Mouse (Mus musculus): Measurements from ENCODE around the gene Blnk. TPM values are rescaled to one million over a fixed set of nuclear protein-coding genes. Genes with fewer than 3 reads are reported as not detected.

Gene Blnk
- polyA plus RNA-seq, 1 experiment from 2014 or later = 2.2 TPM

GRCm38 (mm10) chr19:41019164-41019675, 24.9 kb upstream of the Blnk start:
- Histone ChIP-seq H3K4me1 (peaks cover 8% of the 10 kb centered on the region), H3K36me3 (no peaks in the 10 kb centered on the region), H3K27me3 (peaks cover 12% of the 10 kb centered on the region), H3K9me3 (no peaks in the 10 kb centered on the region), H3K9ac (no peak overlapping the region), H3K4me3 (no peak overlapping the region), H3K27ac (no peak overlapping the region), H3K4me2 (no peak overlapping the region)
- ATAC-seq (ENCODE audit: insufficient number of reproducible peaks, insufficient read depth, low FRiP score, low TSS enrichment, low read depth) = no peak
- 79% methylated on average over 5 of the region's 5 CpGs for WGBS

GRCm38 (mm10) chr19:41015951-41016716, 21.8 kb upstream of the Blnk start:
- Histone ChIP-seq H3K9me3 (no peaks in the 10 kb centered on the region), H3K4me1 (peaks cover 22% of the 10 kb centered on the region), H3K27me3 (peaks cover 25% of the 10 kb centered on the region), H3K9ac (0 out of 2 replicates have a peak overlapping the region, but pooled peaks have one; percentile 44), H3K27ac (no peak overlapping the region), H3K4me2 (peak overlapping the region; percentile 54), H3K36me3 (no peaks in the 10 kb centered on the region), H3K4me3 (peak overlapping the region; percentile 23)
- ATAC-seq (ENCODE audit: insufficient number of reproducible peaks, insufficient read depth, low FRiP score, low TSS enrichment, low read depth) = no peak
- WGBS = 15% methylated on average over 14 of the region's 14 CpGs

GRCm38 (mm10) chr19:41014003-41014402, 19.7 kb upstream of the Blnk start:
- no peak overlapping the region for H3K9ac ChIP-seq
- peaks cover 22% of the 10 kb centered on the region for H3K4me1 ChIP-seq
- H3K9me3 ChIP-seq = no peaks in the 10 kb centered on the region
- peaks cover 18% of the 10 kb centered on the region for H3K27me3 ChIP-seq
- 19% methylated on average over 9 of the region's 9 CpGs for WGBS
- H3K36me3 ChIP-seq = no peaks in the 10 kb centered on the region
- H3K27ac ChIP-seq = no peak overlapping the region
- no peak overlapping the region for H3K4me3 ChIP-seq
- ATAC-seq (ENCODE audit: insufficient number of reproducible peaks, insufficient read depth, low FRiP score, low TSS enrichment, low read depth) = no peak
- no peak overlapping the region for H3K4me2 ChIP-seq

- Histone ChIP-seq H3K4me3 (no peak overlapping the region), H3K27me3 (peaks cover 15% of the 10 kb centered on the region), H3K27ac (no peak overlapping the region), H3K4me2 (no peak overlapping the region), H3K4me1 (peaks cover 22% of the 10 kb centered on the region), H3K9me3 (no peaks in the 10 kb centered on the region), H3K36me3 (no peaks in the 10 kb centered on the region), H3K9ac (no peak overlapping the region)
- ATAC-seq (ENCODE audit: insufficient number of reproducible peaks, insufficient read depth, low FRiP score, low TSS enrichment, low read depth) = peak; percentile 57; the same call in 1 of the 2 replicates
- WGBS = under 1% methylated on average over 5 of the region's 5 CpGs
These were observed 19.3 kb upstream of the Blnk start for GRCm38 (mm10) chr19:41013591-41013990.

- WGBS = 23% methylated on average over 5 of the region's 5 CpGs
- peak overlapping the region; percentile 31 for H3K4me2 ChIP-seq
- no peak for ATAC-seq (ENCODE audit: insufficient number of reproducible peaks, insufficient read depth, low FRiP score, low TSS enrichment, low read depth)
These were observed 17.3 kb upstream of the Blnk start for GRCm38 (mm10) chr19:41011676-41012075.

GRCm38 (mm10) chr19:41008674-41009395, 14.5 kb upstream of the Blnk start:
- WGBS = 87% methylated on average over 5 of the region's 5 CpGs
- H3K9me3 ChIP-seq = no peaks in the 10 kb centered on the region
- H3K27ac ChIP-seq = no peak overlapping the region
- H3K9ac ChIP-seq = no peak overlapping the region
- peaks cover 10% of the 10 kb centered on the region for H3K4me1 ChIP-seq
- ATAC-seq (ENCODE audit: insufficient number of reproducible peaks, insufficient read depth, low FRiP score, low TSS enrichment, low read depth) = no peak
- no peaks in the 10 kb centered on the region for H3K36me3 ChIP-seq
- H3K4me3 ChIP-seq = no peak overlapping the region
- H3K27me3 ChIP-seq = peaks cover 12% of the 10 kb centered on the region; the same call in 1 of the 2 replicates
- no peak overlapping the region for H3K4me2 ChIP-seq

More at GRCm38 (mm10) chr19:41011676-41012075, 17.3 kb upstream of the Blnk start:
- no peak overlapping the region for H3K4me3 ChIP-seq
- peaks cover 22% of the 10 kb centered on the region for H3K4me1 ChIP-seq
- no peaks in the 10 kb centered on the region for H3K9me3 ChIP-seq
- no peaks in the 10 kb centered on the region for H3K36me3 ChIP-seq
- no peak overlapping the region for H3K9ac ChIP-seq
- no peak overlapping the region for H3K27ac ChIP-seq
- peaks cover 13% of the 10 kb centered on the region for H3K27me3 ChIP-seq

- Histone ChIP-seq H3K36me3 (no peaks in the 10 kb centered on the region), H3K27ac (no peak overlapping the region), H3K4me2 (no peak overlapping the region), H3K4me3 (no peak overlapping the region), H3K27me3 (0 out of 2 replicates have a peak, but pooled peaks cover 3% of the 10 kb centered on the region), H3K9ac (no peak overlapping the region), H3K4me1 (peaks cover 6% of the 10 kb centered on the region; the same call in 1 of the 2 replicates), H3K9me3 (no peaks in the 10 kb centered on the region)
- ATAC-seq (ENCODE audit: insufficient number of reproducible peaks, insufficient read depth, low FRiP score, low TSS enrichment, low read depth) = no peak
- 80% methylated on average over 4 of the region's 4 CpGs for whole genome bisulfite sequencing
These were observed 13.4 kb upstream of the Blnk start for GRCm38 (mm10) chr19:41007733-41008132.

GRCm38 (mm10) chr19:41007326-41007725, 13.0 kb upstream of the Blnk start:
- Histone ChIP-seq H3K36me3 (no peaks in the 10 kb centered on the region), H3K9me3 (no peaks in the 10 kb centered on the region), H3K4me3 (no peak overlapping the region), H3K4me1 (peaks cover 4% of the 10 kb centered on the region; the same call in 1 of the 2 replicates), H3K9ac (no peak overlapping the region), H3K27me3 (no peaks in the 10 kb centered on the region), H3K27ac (no peak overlapping the region), H3K4me2 (no peak overlapping the region)
- no peak for ATAC-seq (ENCODE audit: insufficient number of reproducible peaks, insufficient read depth, low FRiP score, low TSS enrichment, low read depth)
- 27% methylated on average over 6 of the region's 6 CpGs for WGBS

GRCm38 (mm10) chr19:41006621-41007020, 12.3 kb upstream of the Blnk start:
- WGBS = 15% methylated on average over 4 of the region's 4 CpGs
- Histone ChIP-seq H3K9ac (no peak overlapping the region), H3K9me3 (no peaks in the 10 kb centered on the region), H3K4me3 (no peak overlapping the region), H3K27ac (no peak overlapping the region), H3K27me3 (no peaks in the 10 kb centered on the region), H3K4me2 (no peak overlapping the region), H3K36me3 (no peaks in the 10 kb centered on the region), H3K4me1 (peaks cover under 1% of the 10 kb centered on the region; the same call in 1 of the 2 replicates)
- no peak for ATAC-seq (ENCODE audit: insufficient number of reproducible peaks, insufficient read depth, low FRiP score, low TSS enrichment, low read depth)

GRCm38 (mm10) chr19:41003694-41004315, 9.5 kb upstream of the Blnk start:
- no peaks in the 10 kb centered on the region for H3K27me3 ChIP-seq
- 83% methylated on average over 3 of the region's 3 CpGs for WGBS

GRCm38 (mm10) chr19:40999569-40999968, 5.2 kb upstream of the Blnk start:
- H3K4me1 ChIP-seq = no peaks in the 10 kb centered on the region
- H3K27me3 ChIP-seq = no peaks in the 10 kb centered on the region
- no peak overlapping the region for H3K27ac ChIP-seq
- no peak for ATAC-seq (ENCODE audit: insufficient number of reproducible peaks, insufficient read depth, low FRiP score, low TSS enrichment, low read depth)
- no peak overlapping the region for H3K4me2 ChIP-seq
- WGBS = 53% methylated on average over 3 of the region's 3 CpGs
- no peaks in the 10 kb centered on the region for H3K9me3 ChIP-seq
- no peaks in the 10 kb centered on the region for H3K36me3 ChIP-seq
- H3K9ac ChIP-seq = no peak overlapping the region
- H3K4me3 ChIP-seq = no peak overlapping the region

More at GRCm38 (mm10) chr19:41003694-41004315, 9.5 kb upstream of the Blnk start:
- Histone ChIP-seq H3K9ac (no peak overlapping the region), H3K36me3 (no peaks in the 10 kb centered on the region), H3K27ac (no peak overlapping the region), H3K4me3 (no peak overlapping the region), H3K9me3 (no peaks in the 10 kb centered on the region), H3K4me1 (no peaks in the 10 kb centered on the region), H3K4me2 (no peak overlapping the region)
- ATAC-seq (ENCODE audit: insufficient number of reproducible peaks, insufficient read depth, low FRiP score, low TSS enrichment, low read depth) = no peak

Measured in embryonic facial prominence, embryonic 13.5 days (tissue).